Mouse (Mus musculus): Measurements from ENCODE around the gene Setd5.

- TF ChIP-seq CTCF (IDR thresholded peaks at IDR 0.05; ENCODE audit: low read depth) (no peak), EP300 (IDR thresholded peaks at IDR 0.05; ENCODE audit: low read depth) (no peak)
Observed at GRCm38 (mm10) chr6:113144764-113145163, 67.6 kb downstream of the Setd5 start.

Measured in liver, embryonic 14.5 days (tissue).